Mouse (Mus musculus) R1 (cell line): ENCODE data around the gene Trcg1.

Experiments
- DNase-seq: peaks from one replicate; pipeline ENCODE4 v3.0.0-alpha.2; 2018; ENCODE audit warnings: low read depth, low spot score

Trcg1 gene

DNA sequence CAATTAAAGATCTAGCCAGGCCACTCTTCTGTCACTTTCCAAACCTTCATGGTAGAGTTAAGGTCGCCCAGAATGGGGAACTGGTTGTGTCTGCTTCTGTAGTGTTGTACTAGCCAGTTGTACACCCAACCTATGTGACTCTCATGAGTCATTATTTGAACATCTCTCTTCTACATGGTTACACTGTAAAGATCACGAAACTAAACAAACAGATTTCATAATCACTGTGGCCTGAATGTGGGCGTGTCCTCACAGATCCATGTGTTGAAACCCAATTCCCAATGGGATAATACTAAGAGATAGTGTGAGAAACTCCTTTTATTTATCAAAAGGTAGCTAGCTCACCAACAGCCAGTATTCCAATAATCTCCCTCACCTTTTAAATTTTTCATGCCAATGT is 59.3 kb downstream of the Trcg1 start:
- no peak for DNase-seq

DNA sequence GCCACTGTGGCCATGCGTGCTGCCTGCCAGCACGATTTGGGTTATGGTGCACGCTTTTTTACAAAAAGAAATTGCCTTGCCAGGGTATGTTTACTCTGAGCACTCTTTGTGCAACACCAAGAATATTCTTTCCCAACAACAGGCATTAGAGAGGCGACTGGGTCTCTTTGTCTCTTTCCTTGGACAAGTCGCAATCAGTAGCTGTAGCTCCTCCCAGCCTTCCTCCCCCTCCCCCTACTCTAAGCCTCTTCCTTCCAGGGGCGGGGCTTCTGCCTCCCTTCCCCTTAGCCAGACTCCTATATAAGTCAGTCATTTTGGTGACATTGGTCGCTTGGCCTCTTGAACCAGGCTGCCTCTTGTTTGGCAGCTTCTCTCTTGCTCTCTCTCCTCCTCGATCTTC is 59.9 kb downstream of the Trcg1 start:
- DNase-seq: peak; percentile 85

DNA sequence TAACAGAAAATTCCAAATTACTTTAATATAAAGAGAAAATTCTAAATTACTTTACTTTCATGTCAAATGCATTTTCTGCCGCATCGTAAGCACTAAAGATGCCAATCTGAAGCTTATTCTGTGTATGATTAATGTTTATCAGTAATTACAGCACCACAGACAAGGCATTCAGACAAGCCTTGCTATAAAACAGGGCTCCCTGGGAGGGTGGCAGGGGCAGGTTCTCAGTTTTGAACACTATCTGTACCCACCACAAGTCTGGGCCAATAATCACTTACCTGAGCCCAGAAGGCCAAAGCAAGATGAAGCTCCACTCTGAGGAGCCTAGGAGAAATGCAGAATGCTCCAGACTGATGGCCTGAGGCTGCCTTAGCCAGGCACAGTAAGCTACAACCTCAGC is 61.6 kb downstream of the Trcg1 start:
- DNase-seq: no peak
